Mouse (Mus musculus) hindbrain, embryonic 13.5 days (tissue): ENCODE data around the gene Slc35d2. TPM values are rescaled to one million over a fixed set of nuclear protein-coding genes. Genes with fewer than 3 reads are reported as not detected.

Experiments
- ATAC-seq: fragments of 200-750 bp; cut with Nextera tagmentation; 2 replicates; pipeline ENCODE4 v1.8.0; 2017; ENCODE audit warnings: moderate TSS enrichment; ENCODE audit not compliant: low FRiP score
- H3K27ac ChIP-seq: fragments of 300-500 bp; sonication (generic); 2 replicates; pipeline ENCODE4 v1.5.1; 2015; ENCODE audit warnings: inconsistent platforms, mild to moderate bottlenecking, moderate library complexity
- H3K27me3 ChIP-seq: fragments of 300-500 bp; sonication (generic); 2 replicates; pipeline ENCODE4 v1.6.1; 2015; ENCODE audit warnings: mild to moderate bottlenecking, inconsistent platforms
- H3K36me3 ChIP-seq: fragments of 300-500 bp; sonication (generic); 2 replicates; pipeline ENCODE4 v1.6.1; 2015; ENCODE audit warnings: mild to moderate bottlenecking, inconsistent platforms
- H3K4me1 ChIP-seq: fragments of 300-500 bp; sonication (generic); replicated peaks from 2 replicates; pipeline ENCODE4 v1.6.1; 2015; ENCODE audit warnings: inconsistent platforms
- H3K4me2 ChIP-seq: fragments of 300-500 bp; sonication (generic); 2 replicates; pipeline ENCODE4 v1.6.1; 2015; ENCODE audit warnings: inconsistent platforms, mild to moderate bottlenecking, moderate library complexity
- H3K4me3 ChIP-seq: fragments of 300-500 bp; sonication (generic); 2 replicates; pipeline ENCODE4 v1.5.1; 2015; ENCODE audit warnings: mild to moderate bottlenecking, inconsistent platforms
- H3K9ac ChIP-seq: fragments of 300-500 bp; sonication (generic); 2 replicates; pipeline ENCODE4 v1.6.1; 2015; ENCODE audit warnings: mild to moderate bottlenecking, inconsistent platforms
- H3K9me3 ChIP-seq: fragments of 300-500 bp; sonication (generic); 2 replicates; pipeline ENCODE4 v1.6.1; 2016; ENCODE audit warnings: inconsistent platforms
- WGBS: fragments of 180-500 bp; shearing (Covaris S2); methylation state at CpG from one replicate; pipeline ENCODE4 v1.1.7; 2015; 5-methylcytosine and 5-hydroxymethylcytosine counted together
- polyA plus RNA-seq: library from polyadenylated mRNA; unstranded; fragments of >200 nt; fragmentation: Nextera tagmentation; extraction: Ambion mirVana; gene quantifications from 2 replicates; pipeline ENCODE4 v1.2.1, GENCODE M21; 2015

The Slc35d2 gene
- 2.5 and 3.1 TPM in 2 replicates for polyA plus RNA-seq

DNA sequence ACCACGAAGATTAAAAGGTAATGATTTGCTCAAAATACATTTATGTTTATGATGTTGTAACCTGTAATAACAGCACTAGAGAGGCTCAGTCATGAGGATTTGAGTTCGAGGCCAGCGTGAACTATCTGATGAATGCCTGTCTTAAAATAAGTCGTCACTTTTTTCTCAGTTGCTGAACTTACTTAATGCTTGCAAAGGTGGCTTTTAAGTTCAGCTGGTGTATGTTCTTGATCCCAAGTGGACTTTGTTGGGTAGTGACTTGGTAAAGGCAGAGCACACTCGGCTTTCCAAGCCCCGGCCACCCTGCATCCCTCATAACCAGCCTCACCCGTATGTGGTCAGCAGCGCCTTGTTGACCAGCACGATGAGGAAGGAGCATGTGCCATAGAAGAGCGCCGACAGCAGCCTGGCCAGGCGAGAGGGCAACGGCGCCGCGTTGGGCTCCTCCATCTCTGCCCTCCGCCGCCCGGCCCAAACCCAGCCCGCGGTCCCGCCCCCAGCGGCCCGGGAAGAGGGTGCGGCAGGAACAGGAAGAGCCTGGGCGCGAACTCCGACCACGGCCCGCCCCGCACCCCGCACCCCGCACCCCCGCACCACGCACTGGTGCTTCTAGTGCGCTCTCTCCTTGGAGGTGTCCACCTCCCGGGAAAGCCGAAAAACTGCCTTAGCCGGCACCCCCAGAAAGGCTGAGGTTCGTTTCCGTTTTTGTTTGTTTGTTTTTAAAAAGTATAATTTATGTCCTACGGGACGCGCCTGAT is at the start of gene Slc35d2:
TSS of gene Slc35d2 (minus strand) at position 511 of the 758 bp plus-strand sequence.
- peak within 1 kb of the TSS; percentile 91 for H3K4me2 ChIP-seq
- peak; percentile 78 for ATAC-seq
- H3K36me3 ChIP-seq: no peaks in the 10 kb centered on the region
- H3K27ac ChIP-seq: no peak within 1 kb of the TSS
- H3K4me1 ChIP-seq: peaks cover 9% of the 10 kb centered on the region
- no peaks in the 10 kb centered on the region for H3K27me3 ChIP-seq
- WGBS: 9% methylated on average over 44 of the region's 44 CpGs
- peak within 1 kb of the TSS; percentile 70 for H3K9ac ChIP-seq
- peak within 1 kb of the TSS; percentile 51 for H3K4me3 ChIP-seq
- H3K9me3 ChIP-seq: no peaks in the 10 kb centered on the region

DNA sequence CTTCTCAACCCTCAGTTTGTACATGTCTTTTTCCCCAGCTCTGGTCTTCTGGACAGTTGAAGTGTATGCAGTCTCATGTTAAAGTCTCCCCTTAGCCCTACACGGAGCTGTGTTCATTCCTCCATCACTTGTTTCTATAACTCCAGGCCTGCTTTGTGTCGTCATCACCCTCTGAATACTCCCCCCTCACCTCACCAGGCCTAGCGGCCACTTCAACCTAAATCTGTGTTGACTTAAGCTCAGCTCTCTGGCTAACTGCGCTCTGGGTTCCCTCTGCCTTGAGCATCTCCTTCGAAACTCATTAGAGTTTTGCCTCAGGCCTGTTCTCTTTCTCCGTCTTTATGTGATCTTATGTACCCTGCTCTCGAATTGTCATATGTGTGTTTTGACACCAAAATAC is 48.8 kb upstream of the Slc35d2 start:
- Histone ChIP-seq H3K9ac (no peak overlapping the region), H3K27me3 (no peaks in the 10 kb centered on the region), H3K4me2 (no peak overlapping the region), H3K4me1 (no peaks in the 10 kb centered on the region), H3K36me3 (peaks cover 70% of the 10 kb centered on the region), H3K27ac (no peak overlapping the region), H3K4me3 (no peak overlapping the region), H3K9me3 (0 out of 2 replicates have a peak, but pooled peaks cover 2% of the 10 kb centered on the region)
- no peak for ATAC-seq
- 78% methylated on average over 7 of the region's 7 CpGs for WGBS

DNA sequence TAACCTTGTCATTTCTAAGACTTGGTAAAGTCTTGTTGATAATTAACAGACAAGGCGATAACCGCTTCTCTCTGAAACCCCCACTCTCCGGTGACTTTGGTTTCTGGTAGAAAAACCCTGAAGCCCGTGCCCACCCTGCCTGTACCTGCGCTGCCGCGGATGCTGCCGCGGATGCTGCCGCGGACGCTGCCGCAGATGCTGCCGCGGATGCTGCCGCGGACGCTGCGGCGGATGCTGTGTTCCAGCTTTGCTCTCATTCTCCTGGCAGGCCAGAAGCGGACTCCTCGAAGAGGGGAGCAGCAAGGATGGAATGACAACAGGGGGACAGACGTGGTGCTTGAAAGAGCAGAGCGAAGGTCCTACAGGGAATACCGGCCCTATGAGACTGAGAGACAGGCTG is 40.6 kb upstream of the Slc35d2 start:
- no peak overlapping the region for H3K4me2 ChIP-seq
- no peak overlapping the region for H3K27ac ChIP-seq
- WGBS: 98% methylated on average over 25 of the region's 25 CpGs
- H3K9ac ChIP-seq: no peak overlapping the region
- H3K4me3 ChIP-seq: no peak overlapping the region
- ATAC-seq: no peak
- H3K4me1 ChIP-seq: no peaks in the 10 kb centered on the region
- H3K27me3 ChIP-seq: no peaks in the 10 kb centered on the region
- peaks cover 58% of the 10 kb centered on the region for H3K9me3 ChIP-seq
- peaks cover 81% of the 10 kb centered on the region for H3K36me3 ChIP-seq

DNA sequence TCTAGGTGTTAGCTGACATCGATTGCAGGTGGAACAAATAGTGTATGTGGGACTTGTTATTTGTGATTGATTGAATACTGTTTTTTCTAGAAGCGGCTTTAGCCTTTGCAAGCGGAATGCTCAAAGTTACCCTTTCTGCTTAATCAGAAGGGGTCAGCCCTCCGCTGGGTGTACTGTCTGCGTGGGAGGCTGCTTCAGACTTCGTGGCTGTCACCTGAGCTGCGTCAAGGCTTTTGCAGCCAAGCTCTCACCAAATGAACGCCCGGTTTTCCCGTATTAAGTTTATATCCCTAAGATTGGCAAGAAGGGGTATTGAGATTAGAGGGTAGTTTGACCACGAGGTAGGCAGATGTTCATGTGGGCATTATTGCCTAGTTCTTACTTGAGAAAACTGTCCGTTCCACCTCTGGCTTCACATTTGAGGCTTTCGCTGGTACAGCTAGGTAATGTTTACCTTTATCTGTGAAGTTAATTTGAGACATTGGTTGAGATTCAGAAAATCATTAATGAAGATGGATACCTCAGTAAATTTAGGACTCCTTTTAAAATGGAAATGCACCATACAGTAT is 34.1 kb upstream of the Slc35d2 start:
- Histone ChIP-seq H3K9ac (peak overlapping the region; percentile 94), H3K27me3 (0 out of 2 replicates have a peak, but pooled peaks cover 8% of the 10 kb centered on the region), H3K9me3 (peaks cover 8% of the 10 kb centered on the region), H3K4me1 (peaks cover 17% of the 10 kb centered on the region), H3K4me2 (peak overlapping the region; percentile 97), H3K27ac (no peak overlapping the region), H3K4me3 (peak overlapping the region; percentile 88), H3K36me3 (peaks cover 16% of the 10 kb centered on the region)
- no peak for ATAC-seq
- WGBS: 31% methylated on average over 13 of the region's 13 CpGs

DNA sequence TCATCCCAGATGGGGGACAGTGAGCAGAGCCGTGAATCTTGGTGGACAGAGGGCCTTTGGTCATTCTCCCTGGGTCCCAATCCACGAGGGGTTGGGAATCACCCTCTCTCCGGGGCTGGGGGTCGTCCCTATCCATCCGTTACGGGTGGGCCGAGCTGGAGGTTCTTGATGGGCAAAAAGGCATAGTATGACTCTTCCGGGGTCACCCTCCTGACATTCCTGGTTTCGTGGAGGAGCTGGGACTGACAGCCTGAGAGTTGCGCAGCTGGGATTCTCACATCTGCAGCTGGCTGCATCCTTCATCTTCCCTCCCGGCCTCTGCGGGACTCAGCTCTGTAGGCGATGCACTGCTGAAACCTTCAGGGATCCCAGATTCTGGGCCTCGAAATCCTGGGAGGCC is 33.5 kb upstream of the Slc35d2 start:
- Histone ChIP-seq H3K9ac (peak overlapping the region; percentile 94), H3K9me3 (peaks cover 7% of the 10 kb centered on the region), H3K4me2 (peak overlapping the region; percentile 97), H3K4me3 (peak overlapping the region; percentile 88), H3K27ac (peak overlapping the region; percentile 88), H3K4me1 (peaks cover 17% of the 10 kb centered on the region), H3K27me3 (0 out of 2 replicates have a peak, but pooled peaks cover 8% of the 10 kb centered on the region), H3K36me3 (peaks cover 13% of the 10 kb centered on the region)
- under 1% methylated on average over 14 of the region's 14 CpGs for WGBS
- peak; percentile 1; the same call in 1 of the 2 replicates for ATAC-seq

DNA sequence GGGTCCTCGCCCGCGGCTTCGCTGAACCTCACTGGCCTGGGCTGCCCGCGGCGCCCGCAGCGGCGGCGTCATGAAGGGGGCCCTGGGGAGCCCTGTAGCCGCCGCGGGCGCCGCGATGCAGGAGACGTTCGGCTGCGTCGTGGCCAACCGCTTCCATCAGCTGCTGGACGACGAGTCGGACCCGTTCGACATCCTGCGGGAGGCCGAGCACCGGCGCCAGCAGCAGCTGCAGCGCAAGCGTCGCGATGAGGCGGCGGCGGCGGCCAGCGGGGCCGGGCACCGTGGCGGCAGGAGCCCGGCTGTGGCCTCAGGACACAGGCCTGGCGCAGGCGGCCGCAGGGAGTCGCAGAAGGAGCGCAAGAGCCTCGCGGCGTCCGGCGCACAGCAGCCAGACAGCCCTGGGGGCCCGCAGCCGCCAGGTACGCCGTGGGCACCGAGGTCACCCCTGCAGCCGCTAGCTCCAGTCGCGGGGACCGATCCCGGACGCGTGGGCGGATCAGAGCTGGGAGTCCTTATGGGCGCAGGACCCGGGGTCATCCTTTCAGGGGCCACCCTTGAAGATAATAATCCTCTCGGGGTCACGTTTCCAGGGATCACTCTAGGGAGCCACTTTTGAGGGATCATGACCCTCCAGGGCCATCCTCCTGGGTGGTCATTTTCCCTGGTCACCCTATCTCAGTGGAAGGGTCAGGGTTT is 32.9 kb upstream of the Slc35d2 start:
- no peak; the same call in 1 of the 2 replicates for ATAC-seq

DNA sequence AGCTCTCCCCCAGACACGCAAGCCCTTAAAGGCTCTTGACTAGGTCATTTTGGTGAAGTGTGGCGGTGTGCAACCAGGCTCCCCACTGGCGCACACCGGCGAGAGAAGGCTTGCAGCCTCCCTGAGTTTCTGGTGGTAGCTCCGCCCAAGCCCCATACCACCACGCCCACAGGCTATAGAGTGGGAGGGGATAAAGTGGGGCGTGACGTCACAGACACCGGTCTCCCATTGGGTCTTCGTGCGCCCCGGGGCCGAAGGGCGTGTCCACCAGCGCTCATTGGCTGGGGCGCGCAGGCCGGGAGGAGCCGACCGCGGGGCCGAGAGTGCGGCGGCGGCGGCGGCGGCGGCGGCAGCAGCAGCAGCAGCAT is 32.4 kb upstream of the Slc35d2 start, which contains the start of gene Habp4:
TSS of gene Habp4 (plus strand) at position 277 of the 368 bp plus-strand sequence.
- H3K4me2 ChIP-seq: peak within 1 kb of the TSS; percentile 97
- 0 out of 2 replicates have a peak, but pooled peaks cover 8% of the 10 kb centered on the region for H3K27me3 ChIP-seq
- WGBS: under 1% methylated on average over 31 of the region's 31 CpGs
- H3K9ac ChIP-seq: peak within 1 kb of the TSS; percentile 94
- peaks cover 17% of the 10 kb centered on the region for H3K4me1 ChIP-seq
- no peaks in the 10 kb centered on the region for H3K9me3 ChIP-seq
- peak; percentile 97 for ATAC-seq
- peak within 1 kb of the TSS; percentile 88 for H3K4me3 ChIP-seq
- H3K27ac ChIP-seq: peak within 1 kb of the TSS; percentile 88
- peaks cover 9% of the 10 kb centered on the region; the same call in 1 of the 2 replicates for H3K36me3 ChIP-seq

More for the DNA sequence above, 32.9 kb upstream of the Slc35d2 start:
- H3K9ac ChIP-seq: peak overlapping the region; percentile 94
- 0 out of 2 replicates have a peak, but pooled peaks cover 8% of the 10 kb centered on the region for H3K27me3 ChIP-seq
- H3K27ac ChIP-seq: peak overlapping the region; percentile 88
- H3K4me2 ChIP-seq: peak overlapping the region; percentile 97
- peaks cover 3% of the 10 kb centered on the region; the same call in 1 of the 2 replicates for H3K9me3 ChIP-seq
- H3K4me3 ChIP-seq: peak overlapping the region; percentile 88
- 0% methylated on average over 69 of the region's 71 CpGs for WGBS
- H3K36me3 ChIP-seq: peaks cover 9% of the 10 kb centered on the region; the same call in 1 of the 2 replicates
- peaks cover 17% of the 10 kb centered on the region for H3K4me1 ChIP-seq

DNA sequence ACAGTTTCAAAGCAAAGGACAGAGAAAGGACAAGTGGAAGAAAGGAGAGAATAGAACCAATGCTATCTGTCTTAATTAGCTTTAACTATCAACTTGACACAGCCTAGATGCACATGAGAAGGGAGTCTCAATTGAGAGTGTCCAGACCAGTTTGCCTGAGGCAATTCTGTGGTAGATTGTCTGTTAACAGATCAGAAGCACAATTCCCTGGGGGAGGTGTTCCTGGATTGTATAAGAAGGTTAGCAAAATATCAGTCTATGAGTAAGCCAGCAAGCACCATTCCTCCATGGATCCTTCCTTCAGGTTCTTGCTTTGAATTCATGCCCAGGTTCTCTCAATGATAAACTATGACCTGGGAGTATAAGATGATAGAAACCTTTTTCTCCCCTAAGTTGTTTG is 27.8 kb upstream of the Slc35d2 start:
- no peak overlapping the region for H3K9ac ChIP-seq
- no peaks in the 10 kb centered on the region for H3K36me3 ChIP-seq
- H3K4me3 ChIP-seq: no peak overlapping the region
- peaks cover 8% of the 10 kb centered on the region for H3K4me1 ChIP-seq
- H3K9me3 ChIP-seq: no peaks in the 10 kb centered on the region
- no peak overlapping the region for H3K4me2 ChIP-seq
- no peak overlapping the region for H3K27ac ChIP-seq
- H3K27me3 ChIP-seq: 0 out of 2 replicates have a peak, but pooled peaks cover 10% of the 10 kb centered on the region
- ATAC-seq: no peak

DNA sequence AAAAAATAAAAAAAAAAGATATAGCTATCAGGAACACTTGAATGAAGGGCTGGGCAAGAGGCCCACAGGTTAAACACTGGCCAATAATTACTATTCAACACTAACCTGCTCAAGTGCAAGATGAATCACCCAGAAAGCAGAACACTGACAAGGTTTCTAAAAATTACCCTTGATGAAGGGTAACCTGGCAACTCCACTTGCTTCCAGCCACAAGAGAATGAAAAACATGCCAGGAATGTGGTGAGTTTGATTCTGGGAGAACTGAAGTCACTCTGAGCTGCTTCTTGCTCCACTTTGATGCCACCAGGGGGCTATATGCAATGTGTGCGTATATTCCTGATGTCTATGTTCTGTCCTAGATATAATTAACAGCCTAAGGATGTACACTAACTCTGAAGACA is 26.0 kb upstream of the Slc35d2 start:
- Histone ChIP-seq H3K4me1 (peaks cover 10% of the 10 kb centered on the region), H3K36me3 (no peaks in the 10 kb centered on the region), H3K9me3 (no peaks in the 10 kb centered on the region), H3K9ac (no peak overlapping the region), H3K27me3 (0 out of 2 replicates have a peak, but pooled peaks cover 7% of the 10 kb centered on the region), H3K4me2 (no peak overlapping the region), H3K27ac (no peak overlapping the region), H3K4me3 (no peak overlapping the region)
- no peak for ATAC-seq
- WGBS: 13% methylated on average over 1 of the region's 1 CpGs

DNA sequence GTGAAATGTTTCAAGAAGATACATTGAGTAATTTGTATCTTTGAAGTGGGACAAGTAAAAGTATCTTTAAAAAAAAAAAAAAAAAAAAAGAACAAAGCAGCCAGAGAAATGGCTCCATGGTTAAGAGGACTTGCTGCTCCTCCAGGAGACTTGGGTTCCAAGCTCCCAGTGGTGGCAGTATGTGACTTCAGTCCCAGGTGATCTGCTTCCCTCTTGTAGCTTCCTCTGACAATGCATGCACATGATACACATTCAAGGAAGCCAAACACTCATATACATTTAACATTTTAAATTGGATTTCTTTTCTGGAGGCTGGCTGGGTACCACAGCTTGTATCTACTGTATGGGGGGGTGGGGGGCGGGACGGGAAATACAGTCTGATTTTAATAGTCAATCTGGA is 25.5 kb upstream of the Slc35d2 start:
- Histone ChIP-seq H3K36me3 (no peaks in the 10 kb centered on the region), H3K9me3 (no peaks in the 10 kb centered on the region), H3K4me2 (no peak overlapping the region), H3K4me1 (peaks cover 10% of the 10 kb centered on the region), H3K9ac (no peak overlapping the region), H3K27ac (no peak overlapping the region), H3K27me3 (0 out of 2 replicates have a peak, but pooled peaks cover 3% of the 10 kb centered on the region), H3K4me3 (no peak overlapping the region)
- ATAC-seq: no peak
- 65% methylated on average over 2 of the region's 2 CpGs for WGBS

DNA sequence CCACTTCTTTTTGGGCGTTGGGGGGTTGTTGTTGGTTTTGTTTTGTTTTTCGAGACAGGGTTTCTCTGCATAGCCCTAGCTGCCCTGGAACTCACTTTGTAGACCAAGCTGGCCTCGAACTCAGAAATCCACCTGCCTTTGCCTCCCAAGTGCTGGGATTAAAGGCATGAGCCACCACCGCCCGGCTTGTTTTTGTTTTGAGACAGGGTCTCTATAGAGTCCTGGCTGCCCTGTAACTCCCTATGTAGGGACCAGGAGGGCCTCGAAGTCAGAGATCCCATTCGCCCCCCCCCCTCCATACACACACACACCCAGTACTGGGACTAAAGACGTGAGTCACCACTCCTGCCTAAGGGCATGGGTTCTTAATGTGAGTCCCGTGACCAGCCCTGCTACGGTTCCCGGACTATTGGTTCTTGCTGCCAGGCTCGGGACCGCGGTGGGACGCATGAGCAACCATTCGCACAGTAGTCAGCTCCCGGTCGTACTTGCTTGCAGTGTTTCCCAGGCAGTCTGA is 24.6 kb upstream of the Slc35d2 start:
- ATAC-seq: peak; percentile 27
- no peaks in the 10 kb centered on the region for H3K36me3 ChIP-seq
- 0 out of 2 replicates have a peak, but pooled peaks cover 3% of the 10 kb centered on the region for H3K27me3 ChIP-seq
- peak overlapping the region; percentile 89 for H3K4me2 ChIP-seq
- H3K9me3 ChIP-seq: no peaks in the 10 kb centered on the region
- H3K4me1 ChIP-seq: peaks cover 10% of the 10 kb centered on the region
- H3K9ac ChIP-seq: peak overlapping the region; percentile 19; the same call in 1 of the 2 replicates
- no peak overlapping the region for H3K27ac ChIP-seq
- peak overlapping the region; percentile 86 for H3K4me3 ChIP-seq
- 1% methylated on average over 18 of the region's 18 CpGs for WGBS
